Mouse (Mus musculus) spleen, adult 2 months (tissue): Measurements from ENCODE around the gene Ift22. TPM values are rescaled to one million over a fixed set of nuclear protein-coding genes. Genes with fewer than 3 reads are reported as not detected.
"Not testable (repeated sequence)": the region's sequence is repeated elsewhere in the genome, so short reads cannot be mapped to it uniquely, and the experiment has no call there.

Experiments
- DNase-seq, 2 experiments: peaks; one replicate each; pipeline versions ENCODE4 v3.0.0 to v3.0.0-alpha.2; 2012 to 2021; ENCODE audit warnings: low spot score in 2 of 2, low read depth in 1 of 2
- H3K27ac ChIP-seq: fragments of 200-500 bp; 2 replicates; pipeline ENCODE4 v1.5.1; 2012; ENCODE audit warnings: low read length, inconsistent platforms; ENCODE audit not compliant: insufficient read depth
- H3K27me3 ChIP-seq: fragments of 200-500 bp; 2 replicates; pipeline ENCODE4 v1.6.1; 2012; ENCODE audit warnings: mild to moderate bottlenecking, moderate library complexity, low read length, inconsistent platforms; ENCODE audit not compliant: control insufficient read depth, insufficient read depth
- H3K36me3 ChIP-seq: fragments of 200-500 bp; 2 replicates; pipeline ENCODE4 v1.6.1; 2012; ENCODE audit warnings: mild to moderate bottlenecking, low read length, inconsistent platforms; ENCODE audit not compliant: control insufficient read depth, insufficient read depth
- H3K4me1 ChIP-seq: fragments of 200-500 bp; 2 replicates; pipeline ENCODE4 v1.6.1; 2011; ENCODE audit warnings: inconsistent platforms; ENCODE audit not compliant: control insufficient read depth, insufficient read depth, insufficient read length
- H3K4me3 ChIP-seq: fragments of 200-500 bp; 2 replicates; pipeline ENCODE4 v1.5.1; 2011; ENCODE audit warnings: mild to moderate bottlenecking, inconsistent platforms; ENCODE audit not compliant: insufficient read depth, insufficient read length; ENCODE audit errors: extremely low read depth
- CTCF ChIP-seq: fragments of 200-500 bp; IDR thresholded peaks from 2 replicates; pipeline ENCODE4 v1.5.1; 2011; ENCODE audit warnings: mild to moderate bottlenecking, inconsistent platforms; ENCODE audit not compliant: insufficient read depth, insufficient read length, insufficient replicate concordance; ENCODE audit errors: extremely low read depth
- POLR2A ChIP-seq: fragments of 200-500 bp; IDR thresholded peaks from 2 replicates; pipeline ENCODE4 v1.6.1; 2011; ENCODE audit warnings: low read depth, low read length, inconsistent platforms
- WGBS: fragments of 180-500 bp; shearing (Covaris S2); methylation state at CpG from one replicate; pipeline ENCODE4 v1.1.7; 2018; 5-methylcytosine and 5-hydroxymethylcytosine counted together
- polyA plus RNA-seq: library from polyadenylated mRNA; depleted of rRNA; stranded (reverse); fragments of >200 nt; gene quantifications from 2 replicates; pipeline ENCODE4 v1.2.3, GENCODE M21; 2012

The Ift22 gene
- polyA plus RNA-seq, 1 experiment: 6.3 TPM

DNA sequence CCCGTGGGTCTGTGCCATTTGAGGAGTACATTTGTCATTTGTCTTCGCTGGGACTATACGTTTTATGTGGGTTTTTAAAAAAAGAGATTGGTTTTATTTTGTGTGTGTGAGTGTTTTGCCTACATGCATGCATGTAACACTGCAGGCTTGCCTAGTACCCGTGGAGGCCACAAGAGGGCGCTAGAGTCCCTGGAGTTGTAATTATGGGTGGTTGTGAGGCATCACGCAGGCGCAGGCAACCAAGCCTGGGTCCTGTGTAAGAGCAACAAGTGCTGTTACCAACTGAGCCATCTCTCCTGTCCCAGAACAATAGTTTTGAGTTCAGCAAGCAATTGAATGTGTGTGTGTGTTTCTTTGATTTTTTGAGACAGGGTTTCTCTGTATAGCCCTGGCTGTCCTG, 31.3 kb downstream of the Ift22 start:
- Histone ChIP-seq H3K4me3 (no peak overlapping the region), H3K4me1 (no peaks in the 10 kb centered on the region), H3K27ac (no peak overlapping the region), H3K27me3 (no peaks in the 10 kb centered on the region), H3K36me3 (no peaks in the 10 kb centered on the region)
- WGBS: 76% methylated on average over 7 of the region's 7 CpGs
- peak in 1 of 2 experiments; percentile 19 for DNase-seq
- TF ChIP-seq POLR2A (no peak), CTCF (peak; percentile 18; the same call in 1 of the 2 replicates)

DNA sequence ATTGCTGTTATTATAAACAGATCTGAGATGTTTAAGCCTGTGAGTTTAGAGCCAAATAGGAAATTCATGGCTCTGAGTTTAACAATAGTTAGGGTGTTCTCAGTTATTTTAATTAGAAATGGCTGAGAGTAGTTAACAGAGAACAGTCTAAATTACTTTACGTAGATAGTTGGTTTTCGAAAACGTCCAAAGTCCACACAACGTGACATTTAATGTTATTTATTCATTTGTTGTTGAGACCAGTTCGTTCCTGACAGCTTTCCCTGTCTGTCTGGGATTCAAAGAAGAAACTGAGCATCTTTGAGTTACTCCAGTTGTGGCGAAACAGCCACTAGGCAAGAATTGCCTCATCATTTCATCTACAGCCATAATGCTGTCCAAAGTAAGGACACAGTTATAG, 32.1 kb downstream of the Ift22 start:
- H3K36me3 ChIP-seq, H3K4me1 ChIP-seq, H3K27me3 ChIP-seq, H3K27ac ChIP-seq, H3K4me3 ChIP-seq, DNase-seq: not testable (repeated sequence)
- 86% methylated on average over 6 of the region's 6 CpGs for WGBS

GRCm38 (mm10) chr5:136940845-136941560, 33.1 kb downstream of the Ift22 start:
- no peaks in the 10 kb centered on the region for H3K27me3 ChIP-seq
- no peaks in the 10 kb centered on the region for H3K36me3 ChIP-seq
- WGBS: 87% methylated on average over 12 of the region's 12 CpGs
- no peak for DNase-seq
- no peak overlapping the region for H3K4me3 ChIP-seq
- TF ChIP-seq POLR2A (no peak), CTCF (no peak)
- no peak overlapping the region for H3K27ac ChIP-seq
- H3K4me1 ChIP-seq: no peaks in the 10 kb centered on the region

- WGBS: 78% methylated on average over 3 of the region's 3 CpGs
- Histone ChIP-seq H3K4me1 (no peaks in the 10 kb centered on the region), H3K36me3 (no peaks in the 10 kb centered on the region), H3K4me3 (no peak overlapping the region), H3K27ac (no peak overlapping the region), H3K27me3 (no peaks in the 10 kb centered on the region)
- no peak for DNase-seq
- TF ChIP-seq POLR2A (no peak), CTCF (no peak)
These were observed 34.8 kb downstream of the Ift22 start for GRCm38 (mm10) chr5:136942781-136943180.

DNA sequence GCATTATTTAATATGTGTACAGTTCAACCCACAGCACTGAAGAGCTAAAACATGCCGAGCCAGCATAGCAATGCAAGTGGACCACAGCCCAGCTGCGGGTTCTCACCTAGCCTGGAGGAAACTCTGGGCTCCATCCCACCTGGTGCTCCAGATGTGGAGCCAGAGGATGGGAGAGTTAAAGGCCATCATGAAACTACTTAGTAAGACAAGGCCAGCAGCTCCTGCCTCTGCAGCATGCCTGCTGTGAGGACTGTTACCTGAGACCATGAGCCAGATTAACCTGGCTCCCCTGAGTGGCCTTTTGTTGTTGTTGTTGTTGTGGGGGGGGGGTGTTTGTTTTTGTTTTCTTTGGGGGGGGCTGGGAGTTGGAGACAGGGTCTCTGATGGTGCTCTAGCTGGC, 35.4 kb downstream of the Ift22 start:
- no peaks in the 10 kb centered on the region for H3K27me3 ChIP-seq
- no peak overlapping the region for H3K27ac ChIP-seq
- WGBS: 90% methylated on average over 2 of the region's 2 CpGs
- no peak for DNase-seq
- TF ChIP-seq CTCF: no peak
- no peak for TF ChIP-seq POLR2A
- H3K4me3 ChIP-seq: no peak overlapping the region
- no peaks in the 10 kb centered on the region for H3K4me1 ChIP-seq
- H3K36me3 ChIP-seq: no peaks in the 10 kb centered on the region

GRCm38 (mm10) chr5:136945084-136945483, 37.1 kb downstream of the Ift22 start:
- Histone ChIP-seq H3K27me3 (no peaks in the 10 kb centered on the region), H3K36me3 (no peaks in the 10 kb centered on the region), H3K4me1 (no peaks in the 10 kb centered on the region), H3K4me3 (no peak overlapping the region), H3K27ac (no peak overlapping the region)
- 76% methylated on average over 12 of the region's 12 CpGs for WGBS
- TF ChIP-seq CTCF: no peak
- no peak for TF ChIP-seq POLR2A
- DNase-seq: no peak

DNA sequence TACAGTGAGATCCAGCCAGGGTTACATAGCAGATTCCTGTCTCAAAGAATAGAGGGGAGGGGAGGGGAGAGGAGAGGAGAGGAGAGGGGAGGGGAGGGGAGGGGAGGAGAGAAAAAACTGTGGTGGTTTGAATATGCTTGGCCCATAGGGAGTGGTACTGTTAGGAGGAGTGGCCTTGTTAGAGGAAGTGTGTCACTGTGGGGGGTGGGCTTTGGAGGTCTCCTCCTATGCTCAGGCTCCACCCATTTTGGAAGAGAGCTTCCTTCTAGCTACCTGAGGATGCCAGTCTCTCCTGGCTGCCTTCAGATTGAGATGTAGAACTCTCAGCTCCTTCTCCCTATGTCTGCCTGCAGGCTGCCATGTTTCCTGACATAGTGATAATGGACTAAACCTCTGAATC, 39.9 kb downstream of the Ift22 start:
- Histone ChIP-seq H3K4me1 (no peaks in the 10 kb centered on the region), H3K4me3 (no peak overlapping the region), H3K36me3 (no peaks in the 10 kb centered on the region), H3K27ac (no peak overlapping the region), H3K27me3 (no peaks in the 10 kb centered on the region)
- no peak for DNase-seq
- TF ChIP-seq POLR2A (no peak), CTCF (no peak)

- H3K4me1 ChIP-seq, H3K27me3 ChIP-seq, DNase-seq, H3K36me3 ChIP-seq, H3K27ac ChIP-seq, H3K4me3 ChIP-seq: not testable (repeated sequence)
- WGBS: 82% methylated on average over 14 of the region's 14 CpGs
These were observed 41.8 kb downstream of the Ift22 start for GRCm38 (mm10) chr5:136949551-136950336.
